Mouse (Mus musculus): ENCODE results near the gene Runx2. TPM values are rescaled to one million over a fixed set of nuclear protein-coding genes. Genes with fewer than 3 reads are reported as not detected.

Gene Runx2
- polyA plus RNA-seq, 1 experiment, result 1.7 TPM

DNA sequence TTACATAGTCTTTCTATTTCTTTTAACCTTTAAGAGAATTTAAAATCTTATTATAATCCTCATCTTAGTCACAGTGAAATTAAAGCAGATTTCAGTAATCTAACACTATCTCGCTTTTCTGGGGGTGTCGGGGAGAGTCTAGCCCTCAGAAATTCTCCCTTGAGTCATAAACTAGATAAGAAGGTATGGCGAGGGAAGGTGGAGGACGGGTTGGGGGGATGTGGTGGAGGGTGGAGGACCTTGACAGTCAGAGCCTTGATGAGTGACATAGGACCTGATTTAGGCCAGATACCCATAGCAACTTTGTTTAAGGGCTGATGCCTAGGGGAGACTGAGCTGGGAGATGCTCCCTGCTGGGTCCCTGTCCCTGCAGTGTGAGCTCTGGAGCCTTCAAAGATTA is 205.7 kb downstream of the Runx2 start:
- no peak for DNase-seq
- TF ChIP-seq POLR2A (IDR thresholded peaks at IDR 0.05; ENCODE audit: low read depth, low read length) (no peak), CTCF (conservative IDR thresholded peaks at IDR 0.05; ENCODE audit: insufficient read depth, insufficient read length, low read depth, low read length) (no peak)
- Histone ChIP-seq H3K27ac (ENCODE audit: insufficient read depth, low read depth, low read length) (no peak overlapping the region), H3K27me3 (replicated peaks; ENCODE audit: control insufficient read depth, insufficient read depth, low read length) (no peaks in the 10 kb centered on the region), H3K4me1 (ENCODE audit: control insufficient read depth, insufficient read depth, low read length) (no peaks in the 10 kb centered on the region), H3K36me3 (ENCODE audit: control insufficient read depth, insufficient read depth, low read length) (no peaks in the 10 kb centered on the region), H3K4me3 (ENCODE audit: insufficient read depth, low read depth, low read length) (no peak overlapping the region)
- 86% methylated on average over 4 of the region's 4 CpGs for WGBS

DNA sequence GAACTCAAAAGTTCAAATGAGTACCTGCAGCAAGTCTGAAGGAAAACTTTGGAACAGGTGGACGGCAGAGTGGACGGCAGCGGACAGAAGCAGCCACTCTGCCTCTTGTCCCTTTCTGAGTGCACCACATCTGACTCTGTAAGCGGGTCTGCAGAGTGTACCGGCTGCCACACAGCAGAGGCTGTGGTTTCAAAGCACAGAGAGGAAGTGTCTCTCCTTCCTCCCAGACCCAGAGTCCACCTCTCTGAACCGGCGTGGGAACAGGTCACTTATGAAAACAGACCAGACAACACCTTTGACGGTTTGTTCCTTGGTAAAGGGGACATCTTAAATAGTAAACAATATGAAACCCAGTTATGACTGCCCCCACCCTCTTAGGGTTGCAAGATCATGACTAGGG is 207.2 kb downstream of the Runx2 start:
- no peak for DNase-seq
- no peaks in the 10 kb centered on the region for H3K4me1 ChIP-seq (ENCODE audit: control insufficient read depth, insufficient read depth, low read length)

DNA sequence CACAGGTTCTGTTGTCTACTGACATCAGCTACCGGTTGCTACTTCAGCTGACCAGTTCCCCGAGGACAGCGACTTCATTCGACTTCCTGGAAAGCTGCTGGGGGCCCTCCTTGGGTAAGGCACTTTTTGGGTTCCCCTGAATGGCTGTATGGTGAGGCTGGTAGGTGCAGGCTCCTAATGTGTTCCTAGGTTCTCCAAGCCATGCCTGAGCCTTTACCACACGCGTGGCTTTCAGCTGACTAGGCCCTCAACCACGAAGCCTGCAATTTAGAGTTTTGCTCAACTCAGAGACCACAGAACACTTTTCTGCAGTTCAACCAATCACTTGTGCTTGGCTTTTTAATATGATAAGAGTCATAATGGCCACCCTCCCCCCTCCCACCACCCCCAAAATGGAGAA is 208.4 kb downstream of the Runx2 start:
- no peaks in the 10 kb centered on the region for H3K27me3 ChIP-seq (replicated peaks; ENCODE audit: control insufficient read depth, insufficient read depth, low read length)
- no peak for DNase-seq
- no peak overlapping the region for H3K4me3 ChIP-seq (ENCODE audit: insufficient read depth, low read depth, low read length)
- WGBS, result 87% methylated on average over 7 of the region's 7 CpGs
- no peak overlapping the region for H3K27ac ChIP-seq (ENCODE audit: insufficient read depth, low read depth, low read length)
- TF ChIP-seq CTCF (conservative IDR thresholded peaks at IDR 0.05; ENCODE audit: insufficient read depth, insufficient read length, low read depth, low read length) (no peak), POLR2A (IDR thresholded peaks at IDR 0.05; ENCODE audit: low read depth, low read length) (no peak)
- no peaks in the 10 kb centered on the region for H3K36me3 ChIP-seq (ENCODE audit: control insufficient read depth, insufficient read depth, low read length)
- no peaks in the 10 kb centered on the region for H3K4me1 ChIP-seq (ENCODE audit: control insufficient read depth, insufficient read depth, low read length)

More for the DNA sequence above, 207.2 kb downstream of the Runx2 start:
- Histone ChIP-seq H3K4me3 (ENCODE audit: insufficient read depth, low read depth, low read length) (no peak overlapping the region), H3K27ac (ENCODE audit: insufficient read depth, low read depth, low read length) (no peak overlapping the region), H3K36me3 (ENCODE audit: control insufficient read depth, insufficient read depth, low read length) (no peaks in the 10 kb centered on the region), H3K27me3 (replicated peaks; ENCODE audit: control insufficient read depth, insufficient read depth, low read length) (no peaks in the 10 kb centered on the region)
- WGBS, result 84% methylated on average over 8 of the region's 8 CpGs
- TF ChIP-seq CTCF (conservative IDR thresholded peaks at IDR 0.05; ENCODE audit: insufficient read depth, insufficient read length, low read depth, low read length) (no peak), POLR2A (IDR thresholded peaks at IDR 0.05; ENCODE audit: low read depth, low read length) (no peak)

DNA sequence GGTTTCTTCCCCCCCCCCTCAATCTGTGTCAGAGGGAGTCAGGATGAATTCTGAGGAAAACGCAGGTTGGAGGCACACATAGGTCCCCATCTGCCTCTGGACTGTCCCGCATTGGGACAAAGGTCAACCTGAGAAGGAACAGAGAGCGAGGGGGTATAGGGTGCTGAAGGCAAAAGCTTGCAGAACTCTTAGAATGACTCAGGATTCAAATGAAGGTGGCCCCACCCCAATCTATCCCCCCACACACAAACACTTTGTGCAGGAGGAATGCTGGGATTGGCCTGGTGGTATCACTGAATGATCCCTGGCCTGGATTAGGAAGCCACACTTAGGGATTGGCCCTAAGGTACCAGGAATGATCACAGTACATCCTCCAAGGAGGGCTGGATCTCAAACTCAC is 208.8 kb downstream of the Runx2 start:
- TF ChIP-seq POLR2A (IDR thresholded peaks at IDR 0.05; ENCODE audit: low read depth, low read length) (no peak), CTCF (conservative IDR thresholded peaks at IDR 0.05; ENCODE audit: insufficient read depth, insufficient read length, low read depth, low read length) (no peak)
- H3K4me3 ChIP-seq (ENCODE audit: insufficient read depth, low read depth, low read length), result no peak overlapping the region
- H3K27me3 ChIP-seq (replicated peaks; ENCODE audit: control insufficient read depth, insufficient read depth, low read length), result no peaks in the 10 kb centered on the region
- no peak for DNase-seq
- H3K27ac ChIP-seq (ENCODE audit: insufficient read depth, low read depth, low read length), result no peak overlapping the region
- 79% methylated on average over 3 of the region's 3 CpGs for WGBS
- no peaks in the 10 kb centered on the region for H3K4me1 ChIP-seq (ENCODE audit: control insufficient read depth, insufficient read depth, low read length)
- H3K36me3 ChIP-seq (ENCODE audit: control insufficient read depth, insufficient read depth, low read length), result no peaks in the 10 kb centered on the region

DNA sequence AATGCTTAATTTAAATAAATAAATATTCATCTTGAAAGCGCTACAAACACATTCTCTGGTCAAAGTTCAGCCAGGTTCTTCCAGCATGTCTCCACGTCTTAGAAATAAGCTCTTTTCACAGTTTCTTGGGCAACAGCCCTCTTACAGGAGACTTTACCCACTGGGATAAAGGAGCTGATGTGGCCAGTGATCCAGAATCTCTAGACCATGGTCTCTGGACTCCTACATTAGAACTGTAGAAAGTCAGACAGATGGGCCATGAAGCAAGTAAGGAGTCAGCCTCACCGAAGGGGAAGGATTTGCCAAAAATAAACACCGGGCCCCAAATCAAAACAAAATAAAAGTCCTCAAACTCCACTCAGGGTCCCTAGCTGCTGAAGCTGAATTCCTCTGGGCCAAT is 211.4 kb downstream of the Runx2 start:
- H3K36me3 ChIP-seq (ENCODE audit: control insufficient read depth, insufficient read depth, low read length), result no peaks in the 10 kb centered on the region
- peak; percentile 10 for DNase-seq
- 59% methylated on average over 4 of the region's 4 CpGs for WGBS
- H3K4me3 ChIP-seq (ENCODE audit: insufficient read depth, low read depth, low read length), result no peak overlapping the region
- TF ChIP-seq POLR2A (IDR thresholded peaks at IDR 0.05; ENCODE audit: low read depth, low read length) (no peak), CTCF (conservative IDR thresholded peaks at IDR 0.05; ENCODE audit: insufficient read depth, insufficient read length, low read depth, low read length) (no peak)
- H3K4me1 ChIP-seq (ENCODE audit: control insufficient read depth, insufficient read depth, low read length), result no peaks in the 10 kb centered on the region
- H3K27me3 ChIP-seq (replicated peaks; ENCODE audit: control insufficient read depth, insufficient read depth, low read length), result no peaks in the 10 kb centered on the region
- no peak overlapping the region for H3K27ac ChIP-seq (ENCODE audit: insufficient read depth, low read depth, low read length)

DNA sequence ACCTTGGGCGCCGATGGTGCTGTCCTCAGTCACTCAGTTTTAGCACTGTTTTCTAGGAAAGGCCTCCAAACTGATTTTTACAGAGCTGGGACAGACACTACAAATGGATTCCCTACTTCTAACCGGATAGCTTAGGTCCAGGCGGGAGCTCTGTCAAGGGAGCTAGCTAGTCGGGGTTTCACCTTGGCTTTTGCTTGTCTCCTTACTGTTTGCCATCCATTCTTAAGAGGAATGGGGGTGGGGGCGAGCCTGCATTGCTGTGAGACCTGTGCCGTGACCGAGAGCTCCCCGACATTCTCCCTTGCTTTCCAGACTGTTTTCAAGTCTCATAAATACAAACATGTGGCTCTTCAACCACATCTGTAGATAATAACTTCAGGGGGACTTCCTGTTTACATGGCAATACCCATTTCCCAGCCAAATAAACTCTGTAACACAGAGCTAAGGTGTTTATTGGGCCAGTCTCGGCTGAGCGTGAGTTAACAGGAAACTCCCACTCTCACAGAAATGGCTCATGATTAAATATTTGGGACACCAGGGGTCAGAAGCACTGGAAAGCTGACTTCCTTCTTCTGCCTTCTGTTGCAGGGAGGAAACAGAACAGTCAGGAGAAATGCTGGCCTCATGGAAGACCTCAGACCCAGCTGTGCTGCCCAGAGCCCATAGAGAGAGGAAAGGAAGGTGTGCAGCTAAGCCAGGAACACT is 213.1 kb downstream of the Runx2 start:
- 69% methylated on average over 11 of the region's 11 CpGs for WGBS
- no peak for TF ChIP-seq CTCF (conservative IDR thresholded peaks at IDR 0.05; ENCODE audit: insufficient read depth, insufficient read length, low read depth, low read length)
- TF ChIP-seq POLR2A (IDR thresholded peaks at IDR 0.05; ENCODE audit: low read depth, low read length), result no peak
- peak; percentile 39 for DNase-seq
- Histone ChIP-seq H3K27me3 (replicated peaks; ENCODE audit: control insufficient read depth, insufficient read depth, low read length) (no peaks in the 10 kb centered on the region), H3K27ac (ENCODE audit: insufficient read depth, low read depth, low read length) (peak overlapping the region; percentile 19; the same call in 1 of the 2 replicates), H3K4me1 (ENCODE audit: control insufficient read depth, insufficient read depth, low read length) (no peaks in the 10 kb centered on the region), H3K36me3 (ENCODE audit: control insufficient read depth, insufficient read depth, low read length) (no peaks in the 10 kb centered on the region), H3K4me3 (ENCODE audit: insufficient read depth, low read depth, low read length) (no peak overlapping the region)

DNA sequence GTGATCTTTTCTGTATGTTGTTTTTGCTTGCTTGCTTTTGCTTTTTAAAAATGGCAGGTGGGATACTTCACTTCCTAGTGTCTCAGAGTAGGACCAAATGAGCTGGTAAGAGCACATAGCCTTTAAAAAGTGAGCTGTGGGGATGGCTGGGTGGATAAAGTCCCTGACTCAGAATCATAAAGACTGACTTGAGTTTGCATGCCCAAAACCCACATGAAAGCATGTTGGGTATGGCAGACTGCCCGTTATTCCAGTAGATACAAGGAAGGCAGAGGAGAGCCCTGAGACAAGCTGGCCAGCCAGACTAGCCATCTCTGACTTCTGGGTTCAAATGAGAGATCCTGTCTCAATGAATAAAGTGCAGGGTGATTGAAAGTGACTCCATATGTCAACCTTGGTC is 214.7 kb downstream of the Runx2 start:
- WGBS, result 84% methylated on average over 1 of the region's 1 CpGs
- no peaks in the 10 kb centered on the region for H3K27me3 ChIP-seq (replicated peaks; ENCODE audit: control insufficient read depth, insufficient read depth, low read length)
- TF ChIP-seq POLR2A (IDR thresholded peaks at IDR 0.05; ENCODE audit: low read depth, low read length), result no peak
- no peak for TF ChIP-seq CTCF (conservative IDR thresholded peaks at IDR 0.05; ENCODE audit: insufficient read depth, insufficient read length, low read depth, low read length)
- DNase-seq, result no peak
- no peak overlapping the region for H3K27ac ChIP-seq (ENCODE audit: insufficient read depth, low read depth, low read length)
- no peaks in the 10 kb centered on the region for H3K36me3 ChIP-seq (ENCODE audit: control insufficient read depth, insufficient read depth, low read length)
- no peak overlapping the region for H3K4me3 ChIP-seq (ENCODE audit: insufficient read depth, low read depth, low read length)
- H3K4me1 ChIP-seq (ENCODE audit: control insufficient read depth, insufficient read depth, low read length), result no peaks in the 10 kb centered on the region
